Mouse (Mus musculus) hindbrain, embryonic 13.5 days (tissue): ENCODE results near the gene Vstm5. TPM values are rescaled to one million over a fixed set of nuclear protein-coding genes. Genes with fewer than 3 reads are reported as not detected.

ENCODE experiments used
- ATAC-seq: fragments of 200-750 bp; cut with Nextera tagmentation; 2 replicates; pipeline ENCODE4 v1.8.0; 2017; ENCODE audit warnings: moderate TSS enrichment; ENCODE audit not compliant: low FRiP score
- H3K27ac ChIP-seq: fragments of 300-500 bp; sonication (generic); 2 replicates; pipeline ENCODE4 v1.5.1; 2015; ENCODE audit warnings: inconsistent platforms, mild to moderate bottlenecking, moderate library complexity
- H3K27me3 ChIP-seq: fragments of 300-500 bp; sonication (generic); 2 replicates; pipeline ENCODE4 v1.6.1; 2015; ENCODE audit warnings: mild to moderate bottlenecking, inconsistent platforms
- H3K36me3 ChIP-seq: fragments of 300-500 bp; sonication (generic); 2 replicates; pipeline ENCODE4 v1.6.1; 2015; ENCODE audit warnings: mild to moderate bottlenecking, inconsistent platforms
- H3K4me1 ChIP-seq: fragments of 300-500 bp; sonication (generic); replicated peaks from 2 replicates; pipeline ENCODE4 v1.6.1; 2015; ENCODE audit warnings: inconsistent platforms
- H3K4me2 ChIP-seq: fragments of 300-500 bp; sonication (generic); 2 replicates; pipeline ENCODE4 v1.6.1; 2015; ENCODE audit warnings: inconsistent platforms, mild to moderate bottlenecking, moderate library complexity
- H3K4me3 ChIP-seq: fragments of 300-500 bp; sonication (generic); 2 replicates; pipeline ENCODE4 v1.5.1; 2015; ENCODE audit warnings: mild to moderate bottlenecking, inconsistent platforms
- H3K9ac ChIP-seq: fragments of 300-500 bp; sonication (generic); 2 replicates; pipeline ENCODE4 v1.6.1; 2015; ENCODE audit warnings: mild to moderate bottlenecking, inconsistent platforms
- H3K9me3 ChIP-seq: fragments of 300-500 bp; sonication (generic); 2 replicates; pipeline ENCODE4 v1.6.1; 2016; ENCODE audit warnings: inconsistent platforms
- WGBS: fragments of 180-500 bp; shearing (Covaris S2); methylation state at CpG from one replicate; pipeline ENCODE4 v1.1.7; 2015; 5-methylcytosine and 5-hydroxymethylcytosine counted together
- polyA plus RNA-seq: library from polyadenylated mRNA; unstranded; fragments of >200 nt; fragmentation: Nextera tagmentation; extraction: Ambion mirVana; gene quantifications from 2 replicates; pipeline ENCODE4 v1.2.1, GENCODE M21; 2015

Gene Vstm5
- polyA plus RNA-seq, 1 experiment from 2014 or later: 15.8 TPM

- Histone ChIP-seq H3K27ac (no peak overlapping the region), H3K27me3 (no peaks in the 10 kb centered on the region), H3K4me1 (peaks cover 27% of the 10 kb centered on the region), H3K9me3 (no peaks in the 10 kb centered on the region), H3K36me3 (peaks cover 36% of the 10 kb centered on the region), H3K9ac (peak overlapping the region; percentile 97; the same call in 1 of the 2 replicates), H3K4me3 (no peak overlapping the region), H3K4me2 (peak overlapping the region; percentile 82; the same call in 1 of the 2 replicates)
- ATAC-seq: no peak
- 92% methylated on average over 3 of the region's 3 CpGs for WGBS
Measured at GRCm38 (mm10) chr9:15278343-15278742, 39.5 kb downstream of the Vstm5 start.

- Histone ChIP-seq H3K4me1 (peaks cover 27% of the 10 kb centered on the region), H3K9me3 (no peaks in the 10 kb centered on the region), H3K36me3 (peaks cover 30% of the 10 kb centered on the region), H3K27ac (peak overlapping the region; percentile 93), H3K9ac (peak overlapping the region; percentile 97), H3K27me3 (no peaks in the 10 kb centered on the region), H3K4me3 (peak overlapping the region; percentile 95), H3K4me2 (peak overlapping the region; percentile 82)
- WGBS: 10% methylated on average over 19 of the region's 19 CpGs
- no peak for ATAC-seq
Measured at GRCm38 (mm10) chr9:15279139-15279648, 40.3 kb downstream of the Vstm5 start.

- Histone ChIP-seq H3K4me3 (peak within 1 kb of the TSS; percentile 95), H3K9me3 (no peaks in the 10 kb centered on the region), H3K36me3 (peaks cover 26% of the 10 kb centered on the region), H3K27ac (peak within 1 kb of the TSS; percentile 93), H3K4me2 (peak within 1 kb of the TSS; percentile 82), H3K9ac (peak within 1 kb of the TSS; percentile 97), H3K27me3 (no peaks in the 10 kb centered on the region), H3K4me1 (peaks cover 27% of the 10 kb centered on the region)
- peak; percentile 99 for ATAC-seq
- WGBS: 1% methylated on average over 57 of the region's 57 CpGs
Measured at GRCm38 (mm10) chr9:15279649-15280490, 41.0 kb downstream of the Vstm5 start, which contains the start of gene Med17. TSS of gene Med17 (minus strand) at chr9:15279931.

- peak overlapping the region; percentile 95 for H3K4me3 ChIP-seq
- H3K27ac ChIP-seq: peak overlapping the region; percentile 93
- WGBS: 53% methylated on average over 5 of the region's 5 CpGs
- peak; percentile 40 for ATAC-seq
- no peaks in the 10 kb centered on the region for H3K9me3 ChIP-seq
- H3K9ac ChIP-seq: peak overlapping the region; percentile 97
- peaks cover 24% of the 10 kb centered on the region for H3K36me3 ChIP-seq
- peak overlapping the region; percentile 82 for H3K4me2 ChIP-seq
- H3K27me3 ChIP-seq: no peaks in the 10 kb centered on the region
- peaks cover 27% of the 10 kb centered on the region for H3K4me1 ChIP-seq
Measured at GRCm38 (mm10) chr9:15280491-15280879, 41.6 kb downstream of the Vstm5 start.

- H3K27me3 ChIP-seq: no peaks in the 10 kb centered on the region
- H3K4me3 ChIP-seq: no peak overlapping the region
- peaks cover 34% of the 10 kb centered on the region for H3K36me3 ChIP-seq
- no peak overlapping the region for H3K4me2 ChIP-seq
- H3K4me1 ChIP-seq: peaks cover 9% of the 10 kb centered on the region
- no peak overlapping the region for H3K9ac ChIP-seq
- no peak overlapping the region for H3K27ac ChIP-seq
- H3K9me3 ChIP-seq: no peaks in the 10 kb centered on the region
- ATAC-seq: no peak
- 79% methylated on average over 3 of the region's 3 CpGs for WGBS
Measured at GRCm38 (mm10) chr9:15285443-15285842, 46.6 kb downstream of the Vstm5 start.

GRCm38 (mm10) chr9:15287846-15288245 is 49.0 kb downstream of the Vstm5 start:
- Histone ChIP-seq H3K36me3 (peaks cover 44% of the 10 kb centered on the region), H3K9me3 (no peaks in the 10 kb centered on the region), H3K9ac (no peak overlapping the region), H3K4me1 (no peaks in the 10 kb centered on the region), H3K27ac (no peak overlapping the region), H3K4me2 (no peak overlapping the region), H3K27me3 (no peaks in the 10 kb centered on the region), H3K4me3 (no peak overlapping the region)
- 62% methylated on average over 6 of the region's 6 CpGs for WGBS
- no peak for ATAC-seq

GRCm38 (mm10) chr9:15288402-15288801 is 49.6 kb downstream of the Vstm5 start:
- H3K9me3 ChIP-seq: no peaks in the 10 kb centered on the region
- no peak overlapping the region for H3K4me3 ChIP-seq
- H3K9ac ChIP-seq: no peak overlapping the region
- no peaks in the 10 kb centered on the region for H3K27me3 ChIP-seq
- H3K36me3 ChIP-seq: peaks cover 46% of the 10 kb centered on the region
- H3K27ac ChIP-seq: no peak overlapping the region
- H3K4me1 ChIP-seq: no peaks in the 10 kb centered on the region
- no peak overlapping the region for H3K4me2 ChIP-seq
- WGBS: 92% methylated on average over 3 of the region's 3 CpGs
- ATAC-seq: no peak

GRCm38 (mm10) chr9:15289251-15289650 is 50.4 kb downstream of the Vstm5 start:
- H3K9ac ChIP-seq: no peak overlapping the region
- no peaks in the 10 kb centered on the region for H3K27me3 ChIP-seq
- H3K4me2 ChIP-seq: no peak overlapping the region
- H3K9me3 ChIP-seq: no peaks in the 10 kb centered on the region
- ATAC-seq: no peak
- H3K4me1 ChIP-seq: no peaks in the 10 kb centered on the region
- H3K4me3 ChIP-seq: no peak overlapping the region
- H3K27ac ChIP-seq: no peak overlapping the region
- peaks cover 45% of the 10 kb centered on the region for H3K36me3 ChIP-seq
- 90% methylated on average over 6 of the region's 6 CpGs for WGBS

GRCm38 (mm10) chr9:15297112-15297511 is 58.3 kb downstream of the Vstm5 start:
- Histone ChIP-seq H3K4me1 (no peaks in the 10 kb centered on the region), H3K9me3 (no peaks in the 10 kb centered on the region), H3K4me3 (no peak overlapping the region), H3K9ac (no peak overlapping the region), H3K36me3 (peaks cover 19% of the 10 kb centered on the region), H3K4me2 (no peak overlapping the region), H3K27me3 (no peaks in the 10 kb centered on the region), H3K27ac (no peak overlapping the region)
- ATAC-seq: no peak
- 91% methylated on average over 7 of the region's 7 CpGs for WGBS

GRCm38 (mm10) chr9:15298451-15298850 is 59.6 kb downstream of the Vstm5 start:
- H3K4me1 ChIP-seq: no peaks in the 10 kb centered on the region
- no peak for ATAC-seq

GRCm38 (mm10) chr9:15300056-15300455 is 61.2 kb downstream of the Vstm5 start:
- 89% methylated on average over 5 of the region's 5 CpGs for WGBS
- Histone ChIP-seq H3K4me2 (no peak overlapping the region), H3K4me1 (peaks cover 3% of the 10 kb centered on the region), H3K27ac (no peak overlapping the region), H3K9me3 (no peaks in the 10 kb centered on the region), H3K4me3 (no peak overlapping the region), H3K27me3 (no peaks in the 10 kb centered on the region), H3K9ac (no peak overlapping the region), H3K36me3 (peaks cover 16% of the 10 kb centered on the region)
- no peak for ATAC-seq

More at GRCm38 (mm10) chr9:15298451-15298850, 59.6 kb downstream of the Vstm5 start:
- Histone ChIP-seq H3K9me3 (no peaks in the 10 kb centered on the region), H3K36me3 (peaks cover 17% of the 10 kb centered on the region), H3K4me3 (no peak overlapping the region), H3K9ac (no peak overlapping the region), H3K27me3 (no peaks in the 10 kb centered on the region), H3K4me2 (no peak overlapping the region), H3K27ac (no peak overlapping the region)
- WGBS: 72% methylated on average over 2 of the region's 2 CpGs

- WGBS: 66% methylated on average over 6 of the region's 6 CpGs
- H3K27ac ChIP-seq: no peak overlapping the region
- H3K9ac ChIP-seq: no peak overlapping the region
- H3K27me3 ChIP-seq: no peaks in the 10 kb centered on the region
- no peaks in the 10 kb centered on the region for H3K9me3 ChIP-seq
- ATAC-seq: no peak
- no peak overlapping the region for H3K4me3 ChIP-seq
- no peak overlapping the region for H3K4me2 ChIP-seq
- H3K36me3 ChIP-seq: peaks cover 12% of the 10 kb centered on the region
- peaks cover 10% of the 10 kb centered on the region for H3K4me1 ChIP-seq
Measured at GRCm38 (mm10) chr9:15301399-15301798, 62.6 kb downstream of the Vstm5 start.
